Mouse (Mus musculus) heart, embryonic 13.5 days (tissue): ENCODE measurements around the gene Arhgap27. TPM values are rescaled to one million over a fixed set of nuclear protein-coding genes. Genes with fewer than 3 reads are reported as not detected.
"Not testable (repeated sequence)": the region's sequence is repeated elsewhere in the genome, so short reads cannot be mapped to it uniquely, and the experiment has no call there.

Experiments used
- ATAC-seq: fragments of 200-750 bp; cut with Nextera tagmentation; 2 replicates; pipeline ENCODE4 v1.8.0; 2017; ENCODE audit warnings: moderate TSS enrichment; ENCODE audit not compliant: insufficient number of reproducible peaks, low FRiP score, low TSS enrichment; ENCODE audit errors: extremely low read depth
- H3K27ac ChIP-seq: fragments of 300-500 bp; sonication (generic); replicated peaks from 2 replicates; pipeline ENCODE4 v1.5.1; 2015; ENCODE audit warnings: moderate library complexity, mild to moderate bottlenecking, inconsistent platforms
- H3K27me3 ChIP-seq: fragments of 300-500 bp; sonication (generic); replicated peaks from 2 replicates; pipeline ENCODE4 v1.6.1; 2015; ENCODE audit warnings: mild to moderate bottlenecking, inconsistent platforms
- H3K36me3 ChIP-seq: fragments of 300-500 bp; sonication (generic); 2 replicates; pipeline ENCODE4 v1.6.1; 2015; ENCODE audit warnings: mild to moderate bottlenecking, inconsistent platforms
- H3K4me1 ChIP-seq: fragments of 300-500 bp; sonication (generic); 2 replicates; pipeline ENCODE4 v1.6.1; 2015; ENCODE audit warnings: inconsistent platforms
- H3K4me2 ChIP-seq: fragments of 300-500 bp; sonication (generic); 2 replicates; pipeline ENCODE4 v1.6.1; 2015; ENCODE audit warnings: inconsistent platforms, mild to moderate bottlenecking, moderate library complexity
- H3K4me3 ChIP-seq: fragments of 300-500 bp; sonication (generic); 2 replicates; pipeline ENCODE4 v1.5.1; 2015; ENCODE audit warnings: moderate library complexity, mild to moderate bottlenecking, inconsistent platforms
- H3K9ac ChIP-seq: fragments of 300-500 bp; sonication (generic); 2 replicates; pipeline ENCODE4 v1.6.1; 2015; ENCODE audit warnings: inconsistent platforms, mild to moderate bottlenecking, moderate library complexity
- H3K9me3 ChIP-seq: fragments of 300-500 bp; sonication (generic); 2 replicates; pipeline ENCODE4 v1.6.1; 2016; ENCODE audit warnings: inconsistent platforms
- WGBS: fragments of 180-500 bp; shearing (Covaris S2); methylation state at CpG from one replicate; pipeline ENCODE4 v1.1.7; 2015; ENCODE audit warnings: mixed read lengths; 5-methylcytosine and 5-hydroxymethylcytosine counted together
- polyA plus RNA-seq: library from polyadenylated mRNA; unstranded; fragments of >200 nt; fragmentation: Nextera tagmentation; extraction: Ambion mirVana; gene quantifications from 2 replicates; pipeline ENCODE4 v1.2.1, GENCODE M21; 2015

The Arhgap27 gene
- polyA plus RNA-seq, 1 experiment from 2014 or later, result 5.8 TPM

DNA sequence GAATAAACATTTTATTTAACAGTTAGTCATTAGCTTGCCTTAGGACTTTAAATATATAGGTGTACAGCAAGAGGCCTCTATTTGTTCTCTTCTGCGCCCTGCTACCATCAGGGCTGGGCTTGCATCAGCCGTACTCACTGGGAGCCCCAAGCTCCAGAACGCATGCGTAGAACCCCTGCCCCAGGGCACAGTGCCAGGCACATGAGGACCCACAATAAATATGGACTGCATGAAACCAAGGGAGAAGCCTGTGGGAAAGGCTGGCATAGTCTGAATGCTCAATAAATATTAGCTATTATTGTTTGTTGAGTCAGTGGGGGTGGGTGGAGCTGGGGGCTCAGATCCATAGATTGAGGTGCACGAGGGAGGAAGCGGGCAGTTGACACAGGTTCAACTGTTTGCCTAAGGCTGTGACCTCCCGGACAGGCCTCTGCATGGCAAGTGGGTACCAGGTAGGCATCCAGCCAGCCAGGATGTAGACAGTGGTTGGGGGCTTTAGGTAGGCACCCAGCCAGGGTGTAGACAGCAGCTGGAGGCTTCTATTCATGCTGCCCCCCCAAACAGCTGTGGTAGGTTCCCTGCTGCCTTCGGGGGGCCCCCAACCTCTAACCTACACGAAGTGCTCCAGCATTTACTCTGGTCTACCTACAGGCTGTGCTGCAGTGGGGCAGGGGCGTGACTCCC lies 31.8 kb downstream of the Arhgap27 start:
- H3K9ac ChIP-seq, result no peak overlapping the region
- peaks cover 37% of the 10 kb centered on the region for H3K27me3 ChIP-seq
- H3K4me2 ChIP-seq, result no peak overlapping the region
- no peaks in the 10 kb centered on the region for H3K9me3 ChIP-seq
- peaks cover 13% of the 10 kb centered on the region for H3K4me1 ChIP-seq
- no peak overlapping the region for H3K27ac ChIP-seq
- WGBS, result 85% methylated on average over 10 of the region's 10 CpGs
- H3K4me3 ChIP-seq, result no peak overlapping the region
- H3K36me3 ChIP-seq, result no peaks in the 10 kb centered on the region
- ATAC-seq, result no peak

DNA sequence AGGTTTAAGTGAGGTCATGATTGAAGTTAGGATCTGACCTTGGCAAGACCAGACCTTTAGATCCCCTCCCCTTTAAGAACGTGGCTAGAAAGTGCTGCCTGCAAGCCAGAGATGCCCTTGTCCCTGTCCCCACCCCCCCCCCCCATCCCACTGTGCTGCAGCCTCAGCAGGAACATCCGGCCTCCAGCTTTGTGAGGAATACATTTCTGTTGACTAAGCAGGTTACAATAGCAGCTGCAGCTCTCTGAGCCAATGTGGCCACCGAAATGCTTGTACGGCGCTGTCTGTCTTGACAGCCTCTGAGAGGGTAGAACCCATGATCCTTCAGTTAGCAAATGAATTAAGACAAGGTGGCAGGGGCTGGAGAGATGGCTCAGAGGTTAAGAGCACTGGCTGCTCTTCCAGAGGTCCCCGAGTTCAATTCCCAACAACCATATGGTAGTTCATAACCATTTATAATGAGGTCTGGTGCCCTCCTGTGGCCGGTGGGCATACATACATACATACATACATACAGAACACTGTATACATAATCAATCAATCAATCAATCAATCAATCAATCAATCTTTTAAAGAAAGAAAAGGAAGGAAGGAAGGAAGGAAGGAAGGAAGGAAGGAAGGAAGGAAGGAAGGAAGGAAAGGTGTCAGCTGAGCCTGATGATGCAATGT lies 32.7 kb downstream of the Arhgap27 start:
- Histone ChIP-seq H3K4me3 (no peak overlapping the region), H3K27ac (no peak overlapping the region), H3K9me3 (no peaks in the 10 kb centered on the region), H3K36me3 (no peaks in the 10 kb centered on the region), H3K9ac (no peak overlapping the region), H3K4me2 (no peak overlapping the region), H3K4me1 (peaks cover 13% of the 10 kb centered on the region), H3K27me3 (peaks cover 39% of the 10 kb centered on the region)
- WGBS, result 67% methylated on average over 7 of the region's 7 CpGs
- ATAC-seq, result no peak

DNA sequence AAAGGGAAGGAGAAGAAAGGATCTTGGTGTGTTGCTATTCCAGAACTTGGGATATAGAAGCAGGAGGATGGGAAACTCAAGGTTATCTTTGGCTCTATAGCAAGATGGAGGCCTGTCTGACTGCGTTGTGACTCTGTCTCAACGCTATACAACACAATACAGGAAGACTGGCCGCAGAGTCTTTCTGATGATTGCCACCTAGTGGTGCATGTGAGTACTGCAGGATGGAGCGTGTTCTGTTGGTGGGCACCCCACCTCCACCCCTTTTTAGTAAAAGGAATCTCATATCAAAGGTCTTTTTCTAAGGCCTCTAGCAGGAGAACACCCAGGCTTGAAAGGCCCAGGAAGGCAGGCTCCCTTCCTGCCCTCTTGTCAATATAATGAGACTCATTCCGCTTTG lies 36.5 kb downstream of the Arhgap27 start:
- ATAC-seq, result no peak
- Histone ChIP-seq H3K4me3 (no peak overlapping the region), H3K4me1 (no peaks in the 10 kb centered on the region), H3K27ac (no peak overlapping the region), H3K9me3 (no peaks in the 10 kb centered on the region), H3K9ac (no peak overlapping the region), H3K36me3 (no peaks in the 10 kb centered on the region), H3K4me2 (no peak overlapping the region), H3K27me3 (peaks cover 33% of the 10 kb centered on the region)
- WGBS, result 17% methylated on average over 5 of the region's 5 CpGs

GRCm38 (mm10) chr11:103325172-103325571 lies 38.3 kb downstream of the Arhgap27 start:
- no peak overlapping the region for H3K4me3 ChIP-seq
- peaks cover 31% of the 10 kb centered on the region for H3K27me3 ChIP-seq
- ATAC-seq, result no peak
- no peak overlapping the region for H3K27ac ChIP-seq
- peaks cover 8% of the 10 kb centered on the region for H3K4me1 ChIP-seq
- H3K9me3 ChIP-seq, result no peaks in the 10 kb centered on the region
- H3K4me2 ChIP-seq, result no peak overlapping the region
- no peaks in the 10 kb centered on the region for H3K36me3 ChIP-seq
- WGBS, result 11% methylated on average over 8 of the region's 8 CpGs
- H3K9ac ChIP-seq, result no peak overlapping the region

- peaks cover 8% of the 10 kb centered on the region for H3K4me1 ChIP-seq
- H3K36me3 ChIP-seq, result no peaks in the 10 kb centered on the region
- H3K27ac ChIP-seq, result no peak overlapping the region
- no peak overlapping the region for H3K4me2 ChIP-seq
- H3K4me3 ChIP-seq, result no peak overlapping the region
- ATAC-seq, result no peak
- no peaks in the 10 kb centered on the region for H3K9me3 ChIP-seq
- H3K9ac ChIP-seq, result no peak overlapping the region
- peaks cover 31% of the 10 kb centered on the region for H3K27me3 ChIP-seq
- 50% methylated on average over 13 of the region's 13 CpGs for WGBS
These were observed 38.8 kb downstream of the Arhgap27 start for GRCm38 (mm10) chr11:103324723-103325122.

- not testable (repeated sequence) for H3K9ac ChIP-seq, H3K4me2 ChIP-seq, H3K36me3 ChIP-seq, H3K9me3 ChIP-seq, ATAC-seq, H3K4me3 ChIP-seq, H3K27ac ChIP-seq, H3K4me1 ChIP-seq
- 34% methylated on average over 4 of the region's 4 CpGs for WGBS
- peaks cover 31% of the 10 kb centered on the region for H3K27me3 ChIP-seq
These were observed 40.7 kb downstream of the Arhgap27 start for GRCm38 (mm10) chr11:103322832-103323231.

- H3K9ac ChIP-seq, result no peak overlapping the region
- H3K27me3 ChIP-seq, result peaks cover 28% of the 10 kb centered on the region
- no peak overlapping the region for H3K4me2 ChIP-seq
- no peak for ATAC-seq
- H3K4me1 ChIP-seq, result peaks cover 8% of the 10 kb centered on the region
- no peaks in the 10 kb centered on the region for H3K9me3 ChIP-seq
- H3K27ac ChIP-seq, result no peak overlapping the region
- WGBS, result 41% methylated on average over 4 of the region's 4 CpGs
- no peak overlapping the region for H3K4me3 ChIP-seq
- H3K36me3 ChIP-seq, result no peaks in the 10 kb centered on the region
These were observed 42.8 kb downstream of the Arhgap27 start for GRCm38 (mm10) chr11:103320646-103321045.

DNA sequence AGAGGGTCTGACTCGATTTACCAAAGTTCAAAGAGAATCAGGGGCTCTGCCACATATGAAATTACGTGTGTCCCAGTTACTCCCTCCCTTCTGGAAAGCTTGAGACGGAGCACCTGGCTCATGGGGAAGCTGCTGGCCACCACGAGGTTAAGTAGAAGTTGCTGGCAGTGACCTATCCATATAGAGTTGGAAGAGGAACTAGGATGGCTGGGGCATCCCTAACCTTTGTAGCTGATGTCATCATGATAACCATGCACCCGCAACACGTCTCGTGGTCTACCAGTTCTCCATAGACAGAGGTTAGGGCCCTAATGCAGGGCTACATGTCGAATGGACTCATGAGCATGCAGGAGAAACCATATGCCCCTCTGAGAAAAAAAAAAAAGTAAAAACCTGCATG lies 43.3 kb downstream of the Arhgap27 start:
- no peak overlapping the region for H3K9ac ChIP-seq
- WGBS, result 72% methylated on average over 8 of the region's 8 CpGs

GRCm38 (mm10) chr11:103318042-103318441 lies 45.5 kb downstream of the Arhgap27 start:
- Histone ChIP-seq H3K9ac (no peak overlapping the region), H3K27ac (no peak overlapping the region), H3K4me3 (no peak overlapping the region), H3K4me1 (peaks cover 8% of the 10 kb centered on the region), H3K36me3 (no peaks in the 10 kb centered on the region), H3K27me3 (0 out of 2 replicates have a peak, but pooled peaks cover 7% of the 10 kb centered on the region), H3K4me2 (no peak overlapping the region), H3K9me3 (no peaks in the 10 kb centered on the region)
- 55% methylated on average over 1 of the region's 1 CpGs for WGBS
- ATAC-seq, result no peak

More for the DNA sequence above, 43.3 kb downstream of the Arhgap27 start:
- Histone ChIP-seq H3K4me2 (no peak overlapping the region), H3K4me3 (no peak overlapping the region), H3K9me3 (no peaks in the 10 kb centered on the region), H3K4me1 (peaks cover 8% of the 10 kb centered on the region), H3K27me3 (peaks cover 25% of the 10 kb centered on the region), H3K27ac (no peak overlapping the region), H3K36me3 (no peaks in the 10 kb centered on the region)
- ATAC-seq, result no peak

DNA sequence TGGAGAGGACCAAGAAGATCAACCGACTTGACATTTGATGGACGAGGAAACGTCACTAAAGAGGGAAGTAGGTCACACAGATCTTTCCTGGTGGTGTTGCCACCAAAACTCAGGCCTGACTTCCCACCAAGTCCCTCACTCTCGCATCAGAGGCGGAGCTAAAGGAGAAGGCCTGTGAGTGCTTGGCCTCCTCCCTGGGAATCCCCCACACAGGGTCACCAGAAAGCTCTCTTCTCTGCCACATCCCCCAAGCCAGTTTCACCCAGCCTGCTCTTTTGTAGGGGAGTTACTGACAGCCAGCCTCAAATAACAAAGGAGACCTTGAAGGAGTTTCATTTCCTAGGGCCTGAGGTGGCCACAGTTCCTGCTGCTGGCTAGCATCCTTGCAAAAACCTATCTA lies 48.1 kb downstream of the Arhgap27 start:
- no peak for ATAC-seq
- H3K27ac ChIP-seq, result no peak overlapping the region
- 61% methylated on average over 5 of the region's 5 CpGs for WGBS

GRCm38 (mm10) chr11:103314736-103315374 lies 48.6 kb downstream of the Arhgap27 start:
- Histone ChIP-seq H3K9ac (no peak overlapping the region), H3K4me2 (no peak overlapping the region), H3K27ac (no peak overlapping the region), H3K4me1 (peaks cover 19% of the 10 kb centered on the region), H3K9me3 (no peaks in the 10 kb centered on the region), H3K27me3 (no peaks in the 10 kb centered on the region), H3K4me3 (no peak overlapping the region), H3K36me3 (no peaks in the 10 kb centered on the region)
- WGBS, result 67% methylated on average over 10 of the region's 10 CpGs
- no peak for ATAC-seq

More for the DNA sequence above, 48.1 kb downstream of the Arhgap27 start:
- Histone ChIP-seq H3K4me2 (no peak overlapping the region), H3K4me1 (peaks cover 19% of the 10 kb centered on the region), H3K36me3 (no peaks in the 10 kb centered on the region), H3K9ac (no peak overlapping the region), H3K9me3 (no peaks in the 10 kb centered on the region), H3K4me3 (no peak overlapping the region), H3K27me3 (no peaks in the 10 kb centered on the region)
